Mouse (Mus musculus): ENCODE measurements around the gene Gm48552. TPM values are rescaled to one million over a fixed set of nuclear protein-coding genes. Genes with fewer than 3 reads are reported as not detected.
A peak's percentile ranks its signal among the peaks of the same experiment; 100 is the strongest.

The Gm48552 gene
- total RNA-seq, 4 experiments from 2014 or later = 0.43 to 1.1 (median 1.1) TPM; not detected in 1

DNA sequence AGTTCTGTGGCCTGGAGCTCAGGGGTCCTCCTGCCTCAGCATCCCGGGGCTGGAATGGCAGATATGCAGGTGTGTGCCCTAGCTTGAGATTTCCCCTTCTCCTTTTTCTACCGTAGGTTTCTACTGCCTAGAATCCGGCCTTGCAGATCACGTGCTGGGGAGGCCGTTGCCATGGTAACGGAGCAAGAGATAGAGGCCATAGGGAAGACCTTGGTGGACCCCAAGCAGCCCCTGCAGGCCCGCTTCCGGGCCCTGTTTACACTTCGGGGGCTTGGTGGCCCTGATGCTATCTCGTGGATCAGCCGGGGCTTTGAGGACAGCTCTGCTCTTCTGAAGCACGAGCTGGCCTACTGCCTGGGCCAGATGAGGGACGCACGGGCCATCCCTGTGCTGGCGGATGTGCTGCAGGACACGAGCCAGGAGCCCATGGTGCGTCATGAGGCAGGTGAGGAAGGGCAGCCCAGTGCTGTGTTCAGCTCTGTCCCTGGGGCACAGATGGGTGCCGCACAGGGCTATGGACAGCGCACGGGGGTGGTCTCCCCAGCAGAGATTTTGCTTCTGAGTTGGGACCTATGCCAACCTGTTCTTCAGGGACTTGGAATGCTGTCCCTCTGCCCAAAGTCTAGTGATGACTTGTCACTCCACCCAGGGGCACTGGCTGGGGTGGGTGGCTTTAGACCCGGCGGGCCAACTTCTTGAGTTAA, 3.0 kb upstream of the Gm48552 start:
- DNase-seq (ENCODE audit: low spot score in 2 of 2) = no peak

DNA sequence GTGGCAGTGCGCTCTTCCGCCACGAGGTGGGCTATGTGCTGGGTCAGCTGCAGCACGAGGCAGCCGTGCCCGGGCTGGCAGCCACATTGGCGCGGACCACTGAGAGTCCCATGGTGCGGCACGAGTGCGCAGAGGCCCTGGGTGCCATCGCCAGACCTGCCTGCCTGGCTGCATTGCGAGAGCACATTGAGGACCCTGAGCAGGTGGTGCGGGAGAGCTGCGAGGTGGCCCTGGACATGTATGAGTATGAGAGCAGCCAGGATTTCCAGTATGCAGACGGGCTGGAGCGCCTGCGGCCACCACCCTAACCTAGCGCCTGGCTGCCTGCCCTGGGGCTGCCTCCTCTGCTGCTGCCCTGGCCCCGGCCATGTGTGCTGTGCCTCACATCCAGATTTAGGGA, 1.1 kb upstream of the Gm48552 start:
- no peak for DNase-seq (ENCODE audit: low spot score in 2 of 2)

DNA sequence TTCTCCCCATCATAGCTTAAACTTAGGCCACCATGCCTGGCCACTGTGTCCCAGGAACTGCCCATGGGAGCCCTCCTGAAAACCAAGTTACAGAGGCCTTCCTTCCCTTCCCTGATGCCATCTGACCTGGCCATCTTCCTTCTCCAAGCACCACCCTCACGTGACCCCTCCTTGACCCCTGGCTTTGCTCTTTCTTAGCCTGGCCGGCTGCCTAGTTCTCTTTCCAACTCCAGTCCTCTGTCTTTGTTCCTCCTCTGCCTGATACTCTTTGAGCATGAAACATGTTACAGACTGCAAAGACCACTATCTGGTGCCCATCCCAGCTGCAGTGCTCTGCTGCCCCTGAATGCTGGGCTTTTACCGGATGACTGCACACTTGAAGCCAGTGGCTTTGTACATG, 568 bp downstream of the Gm48552 start:
- no peak for DNase-seq (ENCODE audit: low spot score in 2 of 2)

DNA sequence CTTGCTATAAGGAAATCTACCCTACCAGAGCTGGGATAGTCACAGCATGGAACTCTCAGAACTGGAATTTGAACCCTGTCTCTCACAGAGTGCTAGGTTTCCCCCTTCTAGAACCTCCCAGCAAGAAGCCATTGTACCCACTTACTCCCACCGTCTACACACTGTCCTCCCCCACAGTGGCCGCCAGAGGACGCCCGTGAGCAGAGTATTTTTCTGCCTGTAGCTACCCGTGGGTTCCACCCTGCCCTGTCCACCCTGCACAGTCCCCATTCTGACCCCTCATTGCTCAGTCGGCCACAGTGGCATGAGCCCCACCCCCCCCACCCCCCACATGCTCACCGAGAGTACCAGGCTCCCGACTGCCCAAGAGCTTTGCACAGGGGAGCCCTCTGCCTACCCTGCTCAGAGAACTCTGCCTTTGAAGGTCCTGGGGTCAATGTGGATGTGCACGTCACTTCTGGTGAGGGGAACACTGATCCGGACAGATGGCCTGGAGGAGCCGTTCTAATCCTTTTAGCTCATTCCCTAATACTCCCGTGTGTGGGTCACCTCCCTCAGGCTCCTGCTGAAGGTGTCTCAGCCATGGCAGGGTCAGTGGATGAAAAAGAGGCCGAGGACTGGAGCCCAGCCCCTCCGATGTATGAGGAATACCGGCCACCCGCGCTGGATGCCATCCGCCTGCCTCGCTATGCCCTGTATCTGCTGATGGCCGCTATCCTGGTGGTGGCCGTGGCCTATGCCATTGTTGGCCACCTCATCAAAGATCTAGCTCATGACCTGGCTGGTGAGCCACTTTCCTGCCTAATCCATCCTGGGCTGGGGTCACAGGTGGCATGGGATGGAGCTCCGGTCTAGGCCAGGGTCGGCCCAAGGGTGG, 1.2 kb downstream of the Gm48552 start:
- DNase-seq (ENCODE audit: low spot score in 2 of 2) = peak in 1 of 2 experiments; percentile 61

DNA sequence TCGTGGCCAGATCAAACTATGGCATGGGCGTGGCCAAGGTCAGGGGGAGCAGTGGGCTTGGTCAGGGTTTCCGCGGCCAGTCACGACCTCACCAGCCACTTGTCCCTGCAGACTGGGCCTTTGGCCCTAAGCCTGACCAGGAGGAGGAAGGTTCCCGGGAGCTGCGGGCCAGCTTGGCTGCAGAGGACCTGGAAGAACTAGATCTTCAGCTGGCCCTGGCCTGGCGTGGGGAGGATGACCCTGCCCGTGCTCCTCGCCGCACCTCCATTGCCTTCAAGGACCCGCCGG, 1.8 kb downstream of the Gm48552 start:
- no peak for DNase-seq (ENCODE audit: low spot score in 2 of 2)

DNA sequence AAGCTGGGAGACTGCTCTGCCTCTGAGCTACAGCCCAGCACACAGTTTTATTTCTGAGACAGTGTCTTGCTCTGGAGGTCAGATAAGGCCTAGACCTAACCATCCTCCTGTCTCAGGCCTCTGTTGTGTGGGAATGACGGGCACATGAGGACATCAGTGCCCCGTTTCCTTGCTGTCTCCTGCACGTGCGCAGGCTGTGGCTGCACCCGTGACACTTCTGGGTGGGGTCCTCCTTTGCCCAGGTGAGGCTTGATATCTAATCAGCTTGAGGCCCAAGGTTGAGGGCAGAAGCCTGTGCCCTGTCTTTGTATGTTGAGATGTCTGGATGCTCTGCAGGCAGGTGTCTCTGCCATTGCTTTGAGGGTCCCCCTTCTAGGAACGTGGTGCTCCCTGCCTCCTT, 3.5 kb downstream of the Gm48552 start:
- no peak for DNase-seq (ENCODE audit: low spot score in 2 of 2)

DNA sequence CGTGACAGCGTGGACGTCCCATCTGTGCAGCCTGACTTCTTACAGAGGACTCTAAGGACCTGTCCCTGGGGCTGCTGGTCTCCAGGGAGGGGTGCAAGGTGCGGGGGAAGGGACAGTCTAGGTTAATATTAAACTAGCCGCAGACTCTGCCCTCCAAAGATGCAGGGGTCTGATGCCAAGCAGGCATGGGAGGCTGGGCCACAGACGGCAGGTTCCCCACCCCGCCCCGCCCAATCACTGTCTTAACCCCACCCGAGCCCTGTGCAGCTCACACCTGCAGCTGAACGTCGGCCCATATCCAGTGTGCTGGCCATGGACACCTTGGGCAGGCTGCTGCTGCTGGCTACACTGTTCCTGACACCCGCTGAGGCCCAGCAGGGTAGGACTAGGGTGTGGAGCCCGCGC, 4.0 kb downstream of the Gm48552 start, which contains the start of gene Smim24:
Gene Smim24 (plus strand): TSS at position 271 of the 405 bp plus-strand sequence.
- DNase-seq (ENCODE audit: low spot score in 2 of 2) = no peak

DNA sequence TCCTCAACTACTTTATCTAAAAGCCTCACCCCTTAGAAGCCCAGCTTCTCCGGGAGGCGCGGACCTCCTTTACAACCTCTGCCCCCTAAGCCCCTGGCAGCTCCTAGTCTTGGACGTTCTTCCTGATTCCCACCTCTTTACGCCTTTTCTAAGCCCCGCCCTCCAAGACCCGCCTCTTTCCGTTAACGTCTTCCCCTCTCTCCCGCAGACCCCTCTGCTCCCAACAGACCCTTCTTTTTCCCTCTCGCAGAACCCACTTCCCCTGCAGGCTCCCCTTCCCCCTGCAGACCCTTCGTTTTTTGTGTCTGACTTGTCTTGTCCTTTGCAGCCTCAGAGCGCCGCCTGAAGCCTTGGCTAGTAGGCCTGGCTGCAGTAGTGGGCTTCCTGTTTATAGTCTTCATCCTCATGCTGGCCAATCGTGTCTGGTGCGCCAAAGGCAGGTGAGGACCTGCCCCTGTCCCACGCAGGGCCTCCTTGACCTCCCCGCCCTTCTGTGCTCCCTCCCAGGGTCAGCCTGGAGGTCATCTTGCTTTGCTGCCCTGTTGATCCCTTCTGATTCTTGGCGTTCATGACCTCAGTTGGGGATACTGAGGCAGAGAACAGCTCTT, 4.8 kb downstream of the Gm48552 start:
- no peak for DNase-seq (ENCODE audit: low spot score in 2 of 2)

DNA sequence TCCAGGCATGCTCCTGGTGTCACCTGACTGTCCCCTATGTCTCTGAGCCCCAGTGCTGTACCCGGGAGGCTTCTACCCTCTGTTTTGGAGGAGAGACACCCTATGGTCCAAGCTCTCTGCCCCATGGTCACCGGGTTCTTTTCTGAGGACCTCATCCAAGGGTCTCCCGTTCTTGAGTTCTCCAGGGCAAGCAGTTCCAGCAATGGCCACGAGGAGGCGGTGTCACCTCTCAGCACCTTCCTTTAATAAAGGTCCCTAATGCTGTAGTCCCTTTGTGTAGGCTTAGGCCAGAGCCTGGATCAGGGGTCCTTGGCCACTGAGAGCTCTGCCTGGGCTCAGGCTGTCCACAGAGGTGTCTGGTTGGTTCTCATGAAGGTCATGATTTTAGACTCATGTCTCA, 6.3 kb downstream of the Gm48552 start:
- peak in 1 of 2 experiments; percentile 61 for DNase-seq (ENCODE audit: low spot score in 2 of 2)

DNA sequence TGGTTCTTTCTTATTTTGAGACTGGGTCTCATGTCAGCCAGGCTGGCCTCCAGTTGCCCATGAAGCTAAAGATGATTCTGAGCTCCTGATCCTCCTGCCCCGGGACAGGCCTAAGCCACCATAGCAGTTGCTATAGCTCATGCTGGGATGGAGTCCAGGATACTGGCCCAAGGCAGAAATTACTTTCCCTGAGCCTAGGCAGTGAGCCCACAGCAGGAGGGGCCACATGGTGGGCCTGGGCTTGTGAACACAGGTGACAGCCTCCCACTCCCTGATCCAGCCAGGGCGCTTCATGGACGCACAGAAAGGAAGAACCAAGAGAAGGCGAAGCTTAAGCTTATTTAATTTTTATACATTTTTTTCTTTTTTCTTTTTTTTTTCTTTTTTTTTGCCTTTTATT, 7.1 kb downstream of the Gm48552 start:
- no peak for DNase-seq (ENCODE audit: low spot score in 2 of 2)

DNA sequence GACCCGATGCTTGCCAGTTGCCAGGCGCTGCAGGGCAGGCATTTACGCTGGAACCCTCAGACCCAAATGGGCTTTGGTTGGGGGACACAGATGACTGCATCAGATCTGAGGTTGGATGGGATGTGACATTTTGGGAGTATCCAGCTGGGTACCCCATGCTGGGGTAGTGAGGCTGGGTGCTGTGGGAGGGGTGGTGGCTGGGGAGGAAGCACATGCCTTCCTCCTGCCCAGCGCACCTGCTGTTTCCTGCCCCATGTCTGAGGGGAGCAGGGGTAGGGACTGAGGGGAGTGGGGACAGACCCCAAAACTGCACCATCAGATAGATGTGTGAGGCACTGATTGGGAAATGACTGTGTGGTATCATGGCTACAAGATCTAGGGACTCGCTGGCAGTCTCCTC, 7.9 kb downstream of the Gm48552 start:
- DNase-seq (ENCODE audit: low spot score in 2 of 2) = no peak

DNA sequence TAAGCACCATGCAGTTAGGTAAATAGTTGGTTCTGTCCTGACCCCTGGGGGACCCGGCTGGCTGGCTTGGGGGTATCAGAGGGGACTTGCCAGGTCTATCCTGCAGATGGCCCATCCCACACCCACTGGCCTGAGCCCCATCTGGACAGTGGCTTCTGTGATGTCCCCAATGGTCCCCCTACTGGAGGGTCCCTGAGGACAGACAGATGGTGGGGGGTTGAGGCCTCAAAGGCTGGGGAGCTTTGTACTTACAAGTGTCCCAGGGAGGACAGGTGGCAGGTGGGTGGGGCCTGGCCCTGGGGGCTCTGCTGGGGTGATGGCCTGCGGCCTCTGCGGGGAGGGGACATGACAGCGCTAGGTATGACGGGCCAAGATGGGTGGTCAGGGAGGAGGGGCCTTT, 10.5 kb downstream of the Gm48552 start:
- DNase-seq (ENCODE audit: low spot score in 2 of 2) = no peak

DNA sequence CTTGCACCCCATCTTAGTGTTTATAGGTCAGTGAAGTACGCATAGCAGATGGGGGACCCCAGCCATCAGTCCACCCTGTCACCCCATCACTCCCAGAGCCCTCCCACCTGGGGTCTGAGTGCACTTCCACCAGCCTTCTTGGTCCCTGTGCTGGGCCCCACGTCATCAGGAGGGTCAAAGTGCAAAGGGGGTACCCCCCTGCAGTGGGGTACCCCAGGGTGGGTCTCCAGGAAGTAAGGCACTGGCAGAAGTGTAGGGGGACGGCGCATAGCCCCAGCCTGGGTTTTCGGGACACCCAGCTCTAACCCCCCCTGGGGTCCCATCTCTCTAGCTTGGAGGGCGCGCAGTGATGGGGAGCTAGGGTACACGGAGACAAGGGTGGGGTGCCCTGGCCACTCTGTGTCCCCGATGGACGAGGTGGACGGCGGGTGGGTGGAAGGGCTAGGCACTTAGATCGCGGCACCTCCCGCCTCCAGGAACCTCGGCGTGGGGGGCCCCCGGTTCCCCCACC, 11.0 kb downstream of the Gm48552 start:
- no peak for DNase-seq (ENCODE audit: low spot score in 2 of 2)

DNA sequence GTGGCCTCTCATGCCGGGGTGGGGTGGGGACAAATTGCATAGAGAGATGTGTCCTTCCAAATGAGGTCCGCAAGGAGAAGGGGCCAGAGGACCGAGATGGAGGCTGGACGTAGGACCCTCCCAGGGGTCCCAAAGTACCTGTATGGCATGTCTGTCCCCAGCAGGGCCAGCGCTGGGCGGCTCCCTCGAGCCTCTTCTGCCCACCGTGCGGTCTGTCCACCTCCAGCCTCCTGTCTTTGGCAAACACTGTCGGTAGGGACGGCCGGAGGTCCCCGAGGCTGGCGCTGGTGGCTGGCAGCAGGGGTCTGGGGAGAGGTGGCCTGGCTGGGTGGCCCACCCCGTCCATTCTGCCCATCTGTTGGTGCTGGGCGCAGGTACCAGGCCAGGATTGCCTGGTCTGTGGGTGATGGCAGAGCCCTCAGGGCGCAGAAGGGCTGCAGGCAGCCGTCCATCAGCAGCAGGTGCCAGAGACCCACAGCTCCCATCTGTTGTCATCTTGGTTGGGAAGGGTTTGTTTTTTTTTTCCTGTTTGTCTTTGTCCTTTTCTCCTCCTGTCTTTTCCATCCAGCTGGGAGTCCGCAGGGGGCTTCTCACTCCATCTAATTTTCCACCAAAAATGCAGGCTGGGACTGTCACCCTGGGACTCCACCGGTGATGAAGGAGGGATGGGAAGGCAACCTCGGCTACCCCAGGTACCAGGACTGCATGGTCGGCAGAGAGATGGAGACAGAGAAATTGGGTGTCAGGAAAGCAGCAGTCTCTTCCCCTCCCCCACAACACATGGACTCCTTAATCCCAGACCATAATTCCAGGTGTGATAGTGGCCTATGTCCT, 11.8 kb downstream of the Gm48552 start:
- no peak for DNase-seq (ENCODE audit: low spot score in 2 of 2)

DNA sequence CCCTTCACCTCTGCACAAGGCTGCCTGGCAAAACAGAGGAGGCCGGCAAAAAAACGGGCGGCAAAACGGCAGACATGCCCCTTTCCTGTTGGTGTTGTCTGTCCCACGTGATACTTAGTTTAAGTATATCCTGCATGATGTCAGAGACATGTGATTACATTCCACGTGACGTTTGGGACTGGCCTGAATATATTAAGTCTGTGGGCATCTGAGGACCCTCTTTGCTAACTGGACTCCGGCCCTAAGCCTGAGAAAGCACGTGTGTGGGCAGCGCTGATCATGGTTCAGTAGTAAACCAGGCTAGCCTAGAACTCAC, 12.4 kb downstream of the Gm48552 start:
- DNase-seq (ENCODE audit: low spot score in 2 of 2) = no peak

DNA sequence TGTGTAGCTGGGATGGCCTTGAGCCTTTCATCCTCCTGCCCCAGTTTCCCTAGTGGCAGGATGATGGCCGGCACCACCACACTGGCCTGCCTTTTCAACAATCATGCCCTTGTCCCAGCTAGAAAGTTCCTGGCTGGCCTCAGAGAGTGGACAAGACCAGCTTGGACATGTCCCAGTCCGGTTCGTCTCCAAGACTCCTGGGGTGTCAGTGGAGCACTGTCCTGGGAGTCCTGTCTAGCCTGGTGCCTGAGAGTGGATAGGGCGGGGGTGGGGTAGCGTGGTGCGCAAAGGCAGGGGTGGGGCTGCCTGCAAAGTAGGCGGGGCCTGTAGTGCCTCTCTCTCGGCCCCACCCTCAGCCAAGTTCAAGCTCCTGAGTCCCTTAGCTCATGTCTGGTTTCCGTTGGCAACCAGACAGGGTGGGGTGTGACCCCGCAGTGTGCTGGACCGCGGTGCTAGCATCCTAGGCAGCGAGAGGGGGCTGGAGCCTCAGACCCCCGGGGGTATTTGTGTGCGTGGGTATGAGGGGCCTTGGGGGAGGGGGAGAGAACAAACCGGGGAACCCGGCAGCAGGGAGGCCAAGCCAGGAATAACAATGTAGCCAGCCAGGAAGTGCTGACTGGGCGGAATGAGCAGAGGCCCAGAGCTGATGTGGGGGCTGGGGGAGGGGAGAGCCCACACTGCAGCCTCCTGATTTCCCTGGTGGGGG, 12.9 kb downstream of the Gm48552 start:
- peak in 1 of 2 experiments; percentile 74 for DNase-seq (ENCODE audit: low spot score in 2 of 2)

DNA sequence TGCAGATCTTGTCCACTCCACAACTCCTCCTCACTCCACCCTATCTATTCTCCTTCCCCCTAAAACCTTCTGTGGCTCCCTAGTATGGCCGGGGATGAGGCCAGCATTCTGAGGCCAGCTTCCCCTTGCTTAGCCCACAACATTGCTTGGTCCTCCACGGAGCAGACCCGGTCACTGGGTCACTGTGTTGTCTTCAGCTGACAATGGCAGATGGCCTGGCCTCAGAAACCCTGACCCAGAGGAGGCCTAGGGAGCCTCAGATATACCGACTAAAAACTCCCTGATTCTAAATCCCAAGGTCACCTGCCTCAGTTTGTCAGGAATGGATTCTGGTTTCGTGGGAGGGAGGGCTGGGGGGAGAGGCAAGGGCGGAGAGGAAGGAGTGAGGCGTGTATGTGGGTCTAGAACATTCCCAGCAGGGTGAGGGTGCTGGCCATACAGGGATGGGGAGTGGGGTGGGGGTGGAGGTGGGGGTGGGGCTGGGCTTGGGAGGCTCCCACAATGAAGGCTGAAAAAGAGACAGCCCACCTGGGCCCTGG, 13.5 kb downstream of the Gm48552 start:
- no peak for DNase-seq (ENCODE audit: low spot score in 2 of 2)

DNA sequence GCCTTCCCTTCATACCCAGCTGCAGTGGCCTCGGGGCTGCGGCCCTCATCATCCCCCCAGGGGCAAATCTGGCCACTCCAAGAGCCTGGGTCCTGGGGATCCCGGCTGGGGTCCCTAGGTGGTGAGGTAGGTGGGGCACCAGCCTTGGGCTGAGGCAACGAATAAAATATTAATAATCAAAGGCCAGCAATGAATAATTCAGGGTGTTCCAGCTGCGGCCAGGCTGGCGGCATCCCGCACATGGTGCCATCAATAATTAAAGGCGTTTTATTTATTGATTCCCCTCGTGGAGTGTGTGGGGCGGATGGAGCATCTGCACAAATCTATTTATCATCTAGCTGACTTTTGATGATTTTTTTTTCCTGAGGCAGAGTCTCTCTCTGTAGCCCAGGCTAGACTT, 14.7 kb downstream of the Gm48552 start:
- DNase-seq (ENCODE audit: low spot score in 2 of 2) = no peak

DNA sequence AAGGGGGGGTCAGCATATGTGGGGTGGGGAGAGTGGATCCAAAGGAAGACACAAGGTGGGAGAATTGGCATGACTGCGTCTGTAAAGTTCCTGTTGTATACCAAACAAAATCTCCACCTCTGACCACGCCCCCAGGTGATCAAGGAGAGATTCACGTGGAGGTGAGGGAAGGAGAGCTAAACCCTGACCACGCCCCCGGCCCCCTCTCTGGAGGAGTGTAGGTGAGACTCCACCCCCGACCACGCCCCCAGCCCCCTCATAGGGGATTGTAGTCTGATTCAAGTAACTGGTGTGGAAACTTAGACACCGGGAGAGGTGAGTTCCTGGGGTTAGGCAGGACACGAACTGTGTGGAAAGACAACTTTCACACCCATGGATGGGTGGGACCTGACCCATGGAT, 15.3 kb downstream of the Gm48552 start:
- no peak for DNase-seq (ENCODE audit: low spot score in 2 of 2)

DNA sequence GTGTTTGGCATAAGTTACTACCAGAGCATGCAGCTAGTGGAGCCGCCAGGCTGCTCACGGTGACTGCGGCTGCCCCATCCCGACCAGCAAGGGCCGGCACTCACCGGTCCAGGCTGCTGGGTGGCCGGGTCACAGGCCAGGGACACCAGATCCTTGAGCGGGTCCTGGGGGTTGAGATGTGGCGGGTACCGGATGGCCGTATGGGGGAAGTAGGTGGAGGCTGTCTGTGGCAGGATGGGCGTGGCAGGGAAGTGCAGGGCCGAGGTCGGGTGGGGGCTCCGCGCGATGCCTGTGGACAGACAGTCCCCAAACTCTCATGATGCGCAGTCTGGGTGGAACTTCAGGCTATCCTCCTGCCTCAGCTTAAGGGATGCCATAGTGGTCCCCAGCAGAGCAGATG, 15.9 kb downstream of the Gm48552 start:
- no peak for DNase-seq (ENCODE audit: low spot score in 2 of 2)

Measured in gastrocnemius, adult 8-10 months (tissue).